Mouse (Mus musculus) hindbrain, embryonic 11.5 days (tissue): ENCODE measurements around the gene Ms4a4d. TPM values are rescaled to one million over a fixed set of nuclear protein-coding genes. Genes with fewer than 3 reads are reported as not detected.
"Not testable (repeated sequence)": the region's sequence is repeated elsewhere in the genome, so short reads cannot be mapped to it uniquely, and the experiment has no call there.

ENCODE experiments used
- ATAC-seq: fragments of 200-750 bp; cut with Nextera tagmentation; 2 replicates; pipeline ENCODE4 v1.8.0; 2017; ENCODE audit warnings: mild to moderate bottlenecking, moderate TSS enrichment, moderate library complexity; ENCODE audit not compliant: low FRiP score
- DNase-seq: peaks from one replicate; pipeline ENCODE4 v3.0.0-alpha.2; 2015; ENCODE audit warnings: low spot score
- H3K27ac ChIP-seq: fragments of 300-500 bp; sonication (generic); 2 replicates; pipeline ENCODE4 v1.5.1; 2014; ENCODE audit warnings: mild to moderate bottlenecking, low read depth, low read length
- H3K27me3 ChIP-seq: fragments of 300-500 bp; sonication (generic); 2 replicates; pipeline ENCODE4 v1.6.1; 2014; ENCODE audit warnings: mild to moderate bottlenecking, low read length, moderate library complexity, mixed read lengths; ENCODE audit not compliant: control insufficient read depth, insufficient read depth
- H3K36me3 ChIP-seq: fragments of 300-500 bp; sonication (generic); 2 replicates; pipeline ENCODE4 v1.6.1; 2014; ENCODE audit warnings: mild to moderate bottlenecking, low read length, moderate library complexity, mixed read lengths; ENCODE audit not compliant: control insufficient read depth, insufficient read depth
- H3K4me1 ChIP-seq: fragments of 300-500 bp; sonication (generic); replicated peaks from 2 replicates; pipeline ENCODE4 v1.6.1; 2014; ENCODE audit warnings: low read length, mixed read lengths; ENCODE audit not compliant: control insufficient read depth, insufficient read depth
- H3K4me2 ChIP-seq: fragments of 300-500 bp; sonication (generic); replicated peaks from 2 replicates; pipeline ENCODE4 v1.6.1; 2014; ENCODE audit warnings: mild to moderate bottlenecking, low read depth, low read length
- H3K4me3 ChIP-seq: fragments of 300-500 bp; sonication (generic); 2 replicates; pipeline ENCODE4 v1.5.1; 2014; ENCODE audit warnings: low read depth, low read length
- H3K9ac ChIP-seq: fragments of 300-500 bp; sonication (generic); 2 replicates; pipeline ENCODE4 v1.6.1; 2014; ENCODE audit warnings: low read depth, low read length
- H3K9me3 ChIP-seq: fragments of 300-500 bp; sonication (generic); 2 replicates; pipeline ENCODE4 v1.6.1; 2016; ENCODE audit warnings: low read length; ENCODE audit not compliant: control insufficient read depth
- WGBS: fragments of 180-500 bp; shearing (Covaris S2); extraction: QIAGEN DNeasy Blood & Tissue Kit; methylation state at CpG from one replicate; pipeline ENCODE4 v1.1.7; 2014; 5-methylcytosine and 5-hydroxymethylcytosine counted together
- polyA plus RNA-seq: library from polyadenylated mRNA; unstranded; fragments of >200 nt; fragmentation: Nextera tagmentation; extraction: Ambion mirVana; gene quantifications from 2 replicates; pipeline ENCODE4 v1.2.1, GENCODE M21; 2014

Gene Ms4a4d
- polyA plus RNA-seq, 1 experiment from 2014 or later = 0.59 TPM

GRCm38 (mm10) chr19:11540166-11540821 is 3.7 kb downstream of the Ms4a4d start:
- H3K9ac ChIP-seq, H3K36me3 ChIP-seq, H3K4me1 ChIP-seq, H3K27ac ChIP-seq, H3K4me2 ChIP-seq, H3K27me3 ChIP-seq, H3K4me3 ChIP-seq, ATAC-seq, H3K9me3 ChIP-seq, DNase-seq: not testable (repeated sequence)
- 97% methylated on average over 1 of the region's 1 CpGs for WGBS

DNA sequence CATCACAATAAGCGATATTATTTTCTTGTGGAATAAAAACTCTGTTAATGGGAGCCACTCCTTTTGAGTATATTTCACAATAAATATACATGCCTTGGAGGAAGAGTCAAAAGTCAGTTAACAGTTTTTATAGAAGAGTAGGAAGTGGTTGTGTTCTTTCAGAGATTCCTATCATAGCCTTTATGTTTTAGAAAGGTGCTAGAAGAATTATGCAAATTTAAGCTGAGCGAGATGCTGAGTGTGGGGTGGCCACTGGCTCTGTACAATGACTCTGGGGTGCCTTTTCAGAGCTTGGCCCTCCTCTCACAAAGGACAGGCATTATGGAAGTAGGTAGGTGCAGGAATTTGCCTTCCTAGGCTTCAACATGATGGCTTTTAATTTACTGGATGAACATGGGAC is 7.8 kb downstream of the Ms4a4d start:
- not testable (repeated sequence) for H3K4me1 ChIP-seq, H3K36me3 ChIP-seq, H3K27ac ChIP-seq, H3K9ac ChIP-seq, H3K27me3 ChIP-seq, H3K9me3 ChIP-seq, DNase-seq, H3K4me2 ChIP-seq, ATAC-seq, H3K4me3 ChIP-seq
- WGBS = 90% methylated on average over 2 of the region's 2 CpGs

- no peak for ATAC-seq
- Histone ChIP-seq H3K4me1 (no peaks in the 10 kb centered on the region), H3K9ac (no peak overlapping the region), H3K4me3 (no peak overlapping the region), H3K4me2 (no peak overlapping the region), H3K27me3 (no peaks in the 10 kb centered on the region), H3K9me3 (no peaks in the 10 kb centered on the region), H3K27ac (no peak overlapping the region), H3K36me3 (no peaks in the 10 kb centered on the region)
- no peak for DNase-seq
Observed at GRCm38 (mm10) chr19:11547911-11548310, 11.3 kb downstream of the Ms4a4d start.

- Histone ChIP-seq H3K27ac (no peak overlapping the region), H3K4me1 (no peaks in the 10 kb centered on the region), H3K9ac (no peak overlapping the region), H3K4me3 (no peak overlapping the region), H3K36me3 (no peaks in the 10 kb centered on the region), H3K27me3 (no peaks in the 10 kb centered on the region), H3K9me3 (no peaks in the 10 kb centered on the region), H3K4me2 (no peak overlapping the region)
- ATAC-seq (no peak), DNase-seq (no peak)
- 90% methylated on average over 5 of the region's 5 CpGs for WGBS
Observed at GRCm38 (mm10) chr19:11554726-11555125, 18.1 kb downstream of the Ms4a4d start.

GRCm38 (mm10) chr19:11559560-11559959 is 23.0 kb downstream of the Ms4a4d start:
- DNase-seq, H3K4me2 ChIP-seq, H3K4me1 ChIP-seq, H3K27ac ChIP-seq, H3K27me3 ChIP-seq, ATAC-seq, H3K9me3 ChIP-seq, H3K4me3 ChIP-seq, H3K9ac ChIP-seq, H3K36me3 ChIP-seq: not testable (repeated sequence)

DNA sequence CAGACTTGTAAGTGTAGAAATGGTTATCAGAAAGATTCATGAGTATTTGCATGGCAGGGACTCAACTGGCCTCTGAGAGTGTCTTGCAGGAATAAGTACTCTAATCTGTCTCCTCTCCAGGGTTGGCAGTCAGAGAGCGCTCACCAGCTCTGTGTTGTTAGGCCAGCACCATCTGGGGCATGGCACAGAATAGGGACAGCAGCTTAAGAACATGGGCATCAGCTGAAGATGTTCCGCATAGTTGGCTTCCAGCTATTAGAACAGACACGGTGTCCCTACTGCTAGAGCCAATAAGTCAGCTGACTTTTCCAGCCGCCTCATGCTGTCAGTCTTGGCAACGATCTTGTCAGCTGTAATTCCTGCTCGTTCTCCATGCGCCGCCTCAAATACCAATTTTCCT is 38.4 kb downstream of the Ms4a4d start:
- no peaks in the 10 kb centered on the region for H3K4me1 ChIP-seq
- no peak overlapping the region for H3K9ac ChIP-seq
- ATAC-seq = no peak
- no peaks in the 10 kb centered on the region for H3K27me3 ChIP-seq
- H3K9me3 ChIP-seq = no peaks in the 10 kb centered on the region
- no peak overlapping the region for H3K4me2 ChIP-seq
- H3K27ac ChIP-seq = no peak overlapping the region
- no peak overlapping the region for H3K4me3 ChIP-seq
- no peak for DNase-seq
- H3K36me3 ChIP-seq = no peaks in the 10 kb centered on the region
- WGBS = 89% methylated on average over 8 of the region's 8 CpGs

DNA sequence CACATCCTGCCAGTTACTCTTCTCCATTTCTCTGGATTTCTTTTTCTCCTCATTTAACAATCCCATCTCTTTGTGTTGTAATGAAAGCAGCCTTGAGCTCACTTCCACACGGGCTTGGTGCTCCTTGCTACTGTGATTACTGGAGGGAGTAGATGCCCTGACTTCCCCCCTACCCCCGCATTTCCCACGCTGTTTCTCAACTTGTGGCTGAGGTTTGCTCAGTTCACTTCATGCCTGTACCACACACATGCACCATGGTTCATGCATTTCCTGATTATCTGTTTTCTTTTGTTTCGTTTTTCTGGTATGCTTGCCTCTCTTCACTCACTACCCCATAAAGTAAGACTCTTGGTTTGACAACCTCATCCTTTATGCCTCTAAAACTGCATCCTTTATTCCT is 52.6 kb downstream of the Ms4a4d start:
- Histone ChIP-seq H3K9ac (no peak overlapping the region), H3K4me2 (no peak overlapping the region), H3K9me3 (no peaks in the 10 kb centered on the region), H3K4me3 (no peak overlapping the region), H3K36me3 (no peaks in the 10 kb centered on the region), H3K27me3 (no peaks in the 10 kb centered on the region), H3K4me1 (no peaks in the 10 kb centered on the region), H3K27ac (no peak overlapping the region)
- DNase-seq = no peak
- 78% methylated on average over 4 of the region's 4 CpGs for WGBS
- ATAC-seq = no peak

- WGBS = 84% methylated on average over 2 of the region's 2 CpGs
- ATAC-seq = no peak
Observed at GRCm38 (mm10) chr19:11589891-11590449, 53.4 kb downstream of the Ms4a4d start.

GRCm38 (mm10) chr19:11601349-11601748 is 64.7 kb downstream of the Ms4a4d start:
- Histone ChIP-seq H3K27me3 (no peaks in the 10 kb centered on the region), H3K27ac (no peak overlapping the region), H3K4me2 (no peak overlapping the region), H3K4me3 (no peak overlapping the region), H3K9me3 (no peaks in the 10 kb centered on the region), H3K36me3 (no peaks in the 10 kb centered on the region), H3K4me1 (no peaks in the 10 kb centered on the region), H3K9ac (no peak overlapping the region)
- 94% methylated on average over 3 of the region's 3 CpGs for WGBS
- ATAC-seq (no peak), DNase-seq (no peak)

More at GRCm38 (mm10) chr19:11589891-11590449, 53.4 kb downstream of the Ms4a4d start:
- H3K27me3 ChIP-seq = no peaks in the 10 kb centered on the region
- H3K36me3 ChIP-seq = no peaks in the 10 kb centered on the region
- H3K9ac ChIP-seq = no peak overlapping the region
- no peak overlapping the region for H3K4me2 ChIP-seq
- no peak overlapping the region for H3K4me3 ChIP-seq
- H3K9me3 ChIP-seq = no peaks in the 10 kb centered on the region
- DNase-seq = no peak
- H3K27ac ChIP-seq = no peak overlapping the region
- no peaks in the 10 kb centered on the region for H3K4me1 ChIP-seq
